Mouse (Mus musculus) G1E (cell line): ENCODE data around the gene Hibadh.

Source experiments
- CTCF ChIP-seq: IDR thresholded peaks from 2 replicates; pipeline ENCODE4 v1.5.1; 2012; ENCODE audit warnings: low read depth, low read length, inconsistent platforms, mixed read lengths
- GATA2 ChIP-seq: IDR thresholded peaks from 2 replicates; pipeline ENCODE4 v1.6.1; 2012; ENCODE audit warnings: low read depth, low read length, inconsistent platforms, borderline replicate concordance
- POLR2AphosphoS5 ChIP-seq: IDR thresholded peaks from 2 replicates; pipeline ENCODE4 v1.6.1; 2012; ENCODE audit warnings: low read depth, low read length, inconsistent platforms; ENCODE audit not compliant: insufficient replicate concordance
- TAL1 ChIP-seq: conservative IDR thresholded peaks from 2 replicates; pipeline ENCODE4 v1.6.1; 2012; ENCODE audit warnings: low read depth, low read length, inconsistent platforms, mixed read lengths

GRCm38 (mm10) chr6:52626735-52627134 lies 13.5 kb downstream of the Hibadh start:
- no peak for TF ChIP-seq CTCF
- no peak for TF ChIP-seq POLR2AphosphoS5
- no peak for TF ChIP-seq TAL1
- TF ChIP-seq GATA2, result no peak
